Mouse (Mus musculus) MEL (cell line): ENCODE results near the gene Fbxl21.

Experiments used
- CTCF ChIP-seq, 3 experiments: IDR thresholded peaks in 2 of 3; conservative IDR thresholded peaks in 1 of 3; 2 replicates each; pipeline ENCODE4 v1.5.1; 2011 to 2012; ENCODE audit warnings: low read length in 3 of 3, low read depth in 2 of 3, mild to moderate bottlenecking in 2 of 3, improper control_type of control experiment in 1 of 3, inconsistent platforms in 1 of 3, mixed read lengths in 1 of 3, moderate library complexity in 1 of 3; ENCODE audit not compliant: control insufficient read depth in 1 of 3, insufficient read depth in 1 of 3, poor library complexity in 1 of 3, severe bottlenecking in 1 of 3
- EP300 ChIP-seq, 2 experiments: IDR thresholded peaks; 2 replicates each; pipeline ENCODE4 v1.6.1; 2011; ENCODE audit warnings: improper control_type of control experiment in 2 of 2, low read length in 2 of 2, low read depth in 1 of 2, mild to moderate bottlenecking in 1 of 2
- GATA1 ChIP-seq: IDR thresholded peaks from 2 replicates; pipeline ENCODE4 v1.6.1; 2011; ENCODE audit warnings: low read depth, low read length, improper control_type of control experiment
- HCFC1 ChIP-seq: IDR thresholded peaks from 2 replicates; pipeline ENCODE4 v1.6.1; 2012; ENCODE audit warnings: low read depth, mild to moderate bottlenecking, inconsistent platforms, low read length, improper control_type of control experiment, moderate library complexity
- MAX ChIP-seq: IDR thresholded peaks from 2 replicates; pipeline ENCODE4 v1.6.1; 2011; ENCODE audit warnings: low read length, improper control_type of control experiment
- MXI1 ChIP-seq: IDR thresholded peaks from 2 replicates; pipeline ENCODE4 v1.6.1; 2011; ENCODE audit warnings: mild to moderate bottlenecking, low read depth, low read length, improper control_type of control experiment
- POLR2A ChIP-seq, 2 experiments: IDR thresholded peaks; 2 replicates each; pipeline ENCODE4 v1.6.1; 2011 to 2012; ENCODE audit warnings: low read length in 2 of 2, mild to moderate bottlenecking in 2 of 2, control low read depth in 1 of 2, improper control_type of control experiment in 1 of 2, low read depth in 1 of 2, moderate library complexity in 1 of 2; ENCODE audit not compliant: control insufficient read depth in 1 of 2, insufficient read depth in 1 of 2, poor library complexity in 1 of 2
- POLR2AphosphoS2 ChIP-seq: IDR thresholded peaks from 2 replicates; pipeline ENCODE4 v1.6.1; 2011; ENCODE audit warnings: low read length, improper control_type of control experiment
- POLR2AphosphoS5 ChIP-seq: IDR thresholded peaks from 2 replicates; pipeline ENCODE4 v1.6.1; 2012; ENCODE audit warnings: low read depth, borderline replicate concordance, mild to moderate bottlenecking, inconsistent platforms, low read length, moderate library complexity, mixed read lengths
- TAL1 ChIP-seq: IDR thresholded peaks from 2 replicates; pipeline ENCODE4 v1.6.1; 2012; ENCODE audit warnings: mild to moderate bottlenecking, inconsistent platforms, low read length, moderate library complexity, mixed read lengths
- ZC3H11A ChIP-seq: IDR thresholded peaks from 2 replicates; pipeline ENCODE4 v1.6.1; 2012; ENCODE audit warnings: low read depth, mild to moderate bottlenecking, inconsistent platforms, low read length, improper control_type of control experiment

DNA sequence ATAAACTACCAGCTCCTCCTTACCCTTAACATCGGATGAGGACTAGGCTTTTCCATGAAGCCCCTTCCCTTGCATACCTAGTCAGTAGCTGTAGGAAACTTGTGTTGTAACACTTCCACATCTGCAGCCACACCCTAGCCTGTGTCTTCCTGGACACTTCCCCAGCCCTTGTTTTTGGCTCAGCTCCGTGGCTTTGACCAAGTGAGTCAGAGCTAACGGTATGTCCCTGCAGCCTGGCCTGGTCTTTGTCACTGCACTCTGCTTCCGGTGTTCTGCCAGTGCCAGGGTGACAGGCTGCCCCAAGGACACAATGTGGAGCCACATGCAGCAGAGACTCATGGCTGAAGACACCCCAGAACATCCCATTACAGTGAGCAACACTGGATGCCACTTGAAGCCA lies 27.1 kb downstream of the Fbxl21 start:
- TF ChIP-seq CTCF (IDR thresholded peaks at IDR 0.05 in 2 of 3, conservative IDR thresholded peaks at IDR 0.05 in 1 of 3; ENCODE audit: control insufficient read depth in 1 of 3, insufficient read depth in 1 of 3, low read depth in 2 of 3, low read length in 3 of 3, poor library complexity in 1 of 3, severe bottlenecking in 1 of 3), result no peak
- no peak for TF ChIP-seq HCFC1
- TF ChIP-seq TAL1, result no peak
- TF ChIP-seq POLR2AphosphoS5, result no peak
- TF ChIP-seq MXI1, result no peak
- no peak for TF ChIP-seq POLR2A (IDR thresholded peaks at IDR 0.05; ENCODE audit: control insufficient read depth in 1 of 2, insufficient read depth in 1 of 2, low read depth in 1 of 2, low read length in 2 of 2, poor library complexity in 1 of 2)
- TF ChIP-seq POLR2AphosphoS2, result no peak
- no peak for TF ChIP-seq ZC3H11A
- TF ChIP-seq GATA1, result no peak
- TF ChIP-seq MAX, result no peak
- TF ChIP-seq EP300 (IDR thresholded peaks at IDR 0.05; ENCODE audit: low read depth in 1 of 2, low read length in 2 of 2), result no peak
